Mouse (Mus musculus): ENCODE measurements around the gene Pbld1.
A peak's percentile ranks its signal among the peaks of the same experiment; 100 is the strongest.
"Not testable (repeated sequence)": the region's sequence is repeated elsewhere in the genome, so short reads cannot be mapped to it uniquely, and the experiment has no call there.

The Pbld1 gene

DNA sequence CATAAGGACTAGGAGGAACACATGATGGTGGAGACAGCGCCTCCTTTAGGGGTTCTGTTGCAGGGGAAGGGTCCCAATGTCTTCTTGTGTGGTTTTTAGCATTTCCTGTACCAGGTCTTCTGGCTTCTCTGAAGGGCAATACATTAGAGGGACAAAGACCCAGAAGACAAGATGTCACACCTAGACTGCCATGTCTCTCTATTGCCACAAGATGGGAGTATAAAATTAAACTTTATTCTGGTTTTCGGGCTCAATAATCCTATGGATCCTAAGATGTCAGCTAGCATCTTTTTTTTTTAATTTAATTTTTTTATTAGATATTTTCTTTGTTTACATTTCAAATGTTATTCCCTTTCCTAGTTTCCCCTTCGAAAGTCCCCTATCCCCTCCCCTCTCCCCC is 16.8 kb upstream of the Pbld1 start:
- no peak for DNase-seq

DNA sequence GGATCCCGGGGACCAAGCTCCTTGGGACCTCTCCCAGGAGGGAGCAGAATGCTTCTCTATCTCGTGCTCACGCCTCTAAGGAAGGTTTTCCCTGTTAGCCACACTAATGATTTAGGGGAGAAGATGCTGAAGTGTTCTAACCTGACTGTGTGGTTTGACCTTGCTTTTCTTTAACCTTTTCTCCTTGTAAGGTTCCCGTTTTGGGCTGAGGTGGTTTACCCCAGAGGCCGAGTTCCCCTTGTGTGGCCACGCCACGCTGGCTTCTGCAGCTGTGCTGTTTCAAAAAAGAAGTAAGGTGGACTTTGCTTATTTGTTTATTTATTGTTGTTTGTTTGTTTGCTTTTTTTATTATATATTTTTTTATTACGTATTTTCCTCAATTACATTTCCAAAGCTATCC is 12.2 kb upstream of the Pbld1 start:
- DNase-seq = no peak

- DNase-seq = no peak
These were observed 10.9 kb upstream of the Pbld1 start for GRCm38 (mm10) chr10:63049106-63049505.

- no peak for DNase-seq
These were observed 8.7 kb upstream of the Pbld1 start for GRCm38 (mm10) chr10:63051267-63051666.

GRCm38 (mm10) chr10:63052011-63052410 is 8.0 kb upstream of the Pbld1 start:
- DNase-seq = no peak

DNA sequence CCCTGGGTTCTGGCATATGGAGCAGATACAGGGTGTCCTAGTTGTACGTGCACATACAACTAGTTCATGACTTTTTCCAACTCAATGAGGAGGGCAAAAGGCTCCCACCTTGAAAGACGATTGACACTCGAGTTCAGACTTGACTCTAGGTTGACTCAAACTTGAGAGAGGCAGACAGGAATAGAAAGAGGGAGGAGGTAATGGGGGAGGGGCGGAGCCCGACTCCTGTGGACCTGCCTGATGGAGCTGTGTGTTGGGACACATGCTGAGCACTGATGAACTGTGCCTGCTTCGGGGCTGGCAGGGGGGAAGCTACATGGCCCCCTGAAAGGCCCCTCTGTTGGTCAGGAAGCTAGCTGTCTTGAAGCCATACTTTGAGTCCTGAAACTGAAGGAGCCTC is 7.0 kb upstream of the Pbld1 start:
- no peak for DNase-seq

DNA sequence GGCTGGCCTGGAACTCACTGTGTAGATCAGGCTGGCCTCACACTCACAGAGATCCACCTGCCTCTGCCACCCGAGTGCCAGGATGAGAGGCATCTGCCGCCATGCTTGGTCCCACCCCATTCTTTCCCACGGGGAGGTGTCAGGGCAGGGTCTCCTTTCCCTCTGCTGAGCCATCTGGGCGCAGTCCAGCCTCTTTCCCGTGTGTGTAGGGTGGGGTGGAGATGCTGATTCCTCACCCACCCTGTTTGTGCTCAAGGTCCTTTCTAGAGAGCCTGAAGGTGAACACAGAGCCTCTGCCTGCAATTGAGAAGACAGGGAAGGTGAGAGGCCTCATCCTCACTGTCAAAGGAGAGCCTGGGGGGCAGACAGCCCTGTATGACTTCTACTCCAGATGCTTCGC is 5.9 kb upstream of the Pbld1 start:
- DNase-seq = not testable (repeated sequence)

DNA sequence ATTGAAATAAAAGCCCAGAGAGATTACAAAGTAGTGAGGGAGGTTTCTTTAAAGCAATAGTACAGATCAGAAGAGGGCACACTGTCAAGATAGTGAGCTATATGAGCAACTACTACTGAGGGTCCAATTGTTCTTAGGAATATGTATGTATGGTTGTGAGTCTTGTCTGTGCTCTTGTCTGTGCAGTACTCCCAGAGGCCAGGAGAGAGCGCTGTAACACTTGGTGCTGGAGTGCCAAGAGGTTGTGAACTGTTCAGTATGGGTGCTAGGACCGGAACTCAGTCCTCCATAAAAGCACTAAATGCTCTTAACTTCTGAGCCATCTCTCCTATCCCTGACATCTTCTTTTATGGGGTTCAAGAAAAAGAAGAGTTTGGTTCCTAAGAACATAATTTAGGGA is 5.4 kb upstream of the Pbld1 start:
- DNase-seq = no peak

DNA sequence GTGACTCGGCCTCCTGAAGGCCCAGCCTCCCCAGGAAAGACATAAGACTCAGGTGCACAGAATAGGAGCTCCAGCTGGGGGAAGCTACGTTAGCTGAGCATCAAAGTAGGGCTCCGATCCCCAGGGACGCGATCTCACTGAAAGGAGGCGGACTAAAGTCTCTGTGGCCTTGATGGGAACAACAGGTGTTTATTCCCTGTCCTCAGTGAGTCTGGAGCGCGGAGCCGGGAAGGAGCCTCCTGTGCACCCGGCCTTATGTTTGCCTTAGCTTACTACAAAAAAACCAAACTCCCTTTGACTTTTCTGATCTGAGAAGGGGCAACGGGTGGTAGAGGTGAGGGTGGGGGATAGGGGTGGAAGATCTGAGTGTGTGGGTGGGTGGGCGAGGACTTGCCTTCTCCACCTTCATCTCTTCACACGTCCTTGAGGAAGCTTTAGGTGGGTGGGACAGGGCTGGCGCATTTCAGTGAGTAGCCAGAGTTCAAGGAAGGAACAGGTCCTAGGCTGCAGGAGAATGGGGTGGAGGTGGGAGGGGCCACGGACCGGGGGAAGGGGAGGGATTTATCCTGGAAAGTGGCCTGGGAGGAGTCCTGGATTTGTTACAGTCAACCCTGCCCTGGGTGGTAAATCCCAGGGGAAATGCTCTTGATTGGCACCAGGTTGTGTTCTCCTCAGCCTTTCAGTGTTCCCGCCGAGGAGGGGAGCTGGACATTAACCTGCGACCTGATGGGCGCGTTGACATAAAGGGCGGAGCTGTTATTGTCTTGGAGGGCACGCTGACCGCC is 2.8 kb upstream of the Pbld1 start:
- no peak for DNase-seq

DNA sequence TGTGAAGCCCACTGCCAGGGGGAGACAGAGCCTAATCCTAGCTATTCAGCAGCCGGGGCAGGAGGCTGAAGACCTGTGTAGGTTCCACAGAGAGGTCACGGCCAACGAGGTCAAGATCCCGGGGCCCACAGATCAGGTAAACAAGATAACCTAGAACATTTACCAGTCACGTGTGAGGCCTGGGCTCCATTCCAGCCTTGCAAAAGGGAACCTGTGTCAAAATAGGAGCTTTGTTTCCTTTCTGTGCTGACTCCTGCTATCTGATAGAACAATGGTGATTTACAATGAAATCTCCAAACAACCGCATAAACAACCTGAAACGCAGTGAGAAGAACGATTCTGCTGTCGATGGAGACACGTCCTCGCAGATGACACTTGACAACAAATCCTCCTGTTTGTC is 444 bp downstream of the Pbld1 start:
- DNase-seq = no peak

- no peak for DNase-seq
These were observed 1.3 kb downstream of the Pbld1 start for GRCm38 (mm10) chr10:63061266-63061665.

GRCm38 (mm10) chr10:63062696-63063095 is 2.7 kb downstream of the Pbld1 start:
- DNase-seq = no peak

GRCm38 (mm10) chr10:63063365-63063764 is 3.4 kb downstream of the Pbld1 start:
- DNase-seq = no peak

GRCm38 (mm10) chr10:63064516-63064915 is 4.6 kb downstream of the Pbld1 start:
- DNase-seq = no peak

DNA sequence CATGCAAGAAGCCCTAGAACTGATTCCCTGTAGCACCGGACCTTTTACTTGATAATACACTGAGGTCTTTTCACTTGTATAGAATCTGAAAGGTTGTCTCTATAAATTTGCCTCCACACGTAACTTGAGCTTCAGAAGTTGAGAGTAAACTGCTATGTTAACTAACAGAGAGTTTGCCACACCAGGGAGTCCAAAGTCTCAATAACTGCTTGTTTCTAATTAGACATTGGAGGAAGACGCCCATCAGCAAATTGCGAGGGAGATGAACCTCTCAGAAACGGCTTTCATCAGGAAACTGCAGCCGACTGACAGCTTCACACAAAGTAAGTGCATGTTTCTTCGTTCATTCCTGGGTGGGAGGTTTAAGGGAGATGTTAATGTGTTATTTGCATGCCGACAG is 5.6 kb downstream of the Pbld1 start:
- DNase-seq = no peak

- DNase-seq = peak; percentile 91 to 93
These were observed 6.0 kb downstream of the Pbld1 start for GRCm38 (mm10) chr10:63065988-63066387.

DNA sequence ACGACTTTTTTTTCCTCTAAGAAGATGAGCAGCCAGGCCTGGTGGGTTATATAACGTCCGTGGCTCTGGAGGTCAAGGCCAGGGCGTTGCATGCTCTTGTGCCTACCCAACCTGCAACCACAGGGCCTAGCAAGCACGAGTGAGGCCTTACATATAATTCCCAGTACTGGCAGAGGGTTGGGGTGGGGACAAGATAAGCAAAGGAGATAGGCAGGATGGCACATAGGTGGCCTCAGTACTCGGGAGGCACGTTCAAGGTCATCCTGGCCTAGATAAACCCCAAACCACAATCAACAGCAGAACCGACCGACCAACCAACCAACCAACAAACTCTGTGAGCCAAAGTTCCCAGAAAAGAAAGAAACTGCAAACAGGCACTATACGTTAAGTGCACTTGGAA is 26.3 kb downstream of the Pbld1 start:
- DNase-seq = no peak

DNA sequence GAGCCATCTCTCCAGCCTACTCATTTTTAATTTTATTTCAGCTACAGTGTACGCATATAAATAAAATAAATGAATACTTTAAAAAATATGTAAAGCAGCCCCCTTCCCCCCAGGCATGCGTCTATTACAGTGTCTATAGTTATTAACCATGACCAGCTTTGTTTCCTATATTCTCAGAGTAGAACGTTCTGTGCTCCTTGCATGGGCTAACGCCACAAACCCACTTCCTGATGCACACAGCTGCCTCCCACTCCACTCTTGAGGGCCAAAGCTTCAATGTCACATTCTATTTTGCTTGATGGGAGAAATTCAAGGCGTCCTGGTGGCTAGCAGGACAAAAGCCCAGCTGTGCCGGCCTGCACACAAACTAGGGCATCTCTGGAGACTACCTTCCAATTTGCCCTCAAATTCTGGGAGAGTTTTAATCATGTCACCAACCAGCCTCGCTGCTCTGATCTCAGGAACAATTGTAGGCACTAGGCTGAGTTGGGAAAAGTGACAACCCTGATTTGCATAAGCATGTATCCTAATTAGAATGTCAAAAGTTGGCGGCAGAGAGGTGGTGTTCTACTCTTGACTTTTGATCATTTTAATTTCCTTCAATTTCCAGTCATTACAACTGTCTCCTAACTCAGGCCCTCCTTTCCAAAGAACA is 29.3 kb downstream of the Pbld1 start:
- DNase-seq = no peak

DNA sequence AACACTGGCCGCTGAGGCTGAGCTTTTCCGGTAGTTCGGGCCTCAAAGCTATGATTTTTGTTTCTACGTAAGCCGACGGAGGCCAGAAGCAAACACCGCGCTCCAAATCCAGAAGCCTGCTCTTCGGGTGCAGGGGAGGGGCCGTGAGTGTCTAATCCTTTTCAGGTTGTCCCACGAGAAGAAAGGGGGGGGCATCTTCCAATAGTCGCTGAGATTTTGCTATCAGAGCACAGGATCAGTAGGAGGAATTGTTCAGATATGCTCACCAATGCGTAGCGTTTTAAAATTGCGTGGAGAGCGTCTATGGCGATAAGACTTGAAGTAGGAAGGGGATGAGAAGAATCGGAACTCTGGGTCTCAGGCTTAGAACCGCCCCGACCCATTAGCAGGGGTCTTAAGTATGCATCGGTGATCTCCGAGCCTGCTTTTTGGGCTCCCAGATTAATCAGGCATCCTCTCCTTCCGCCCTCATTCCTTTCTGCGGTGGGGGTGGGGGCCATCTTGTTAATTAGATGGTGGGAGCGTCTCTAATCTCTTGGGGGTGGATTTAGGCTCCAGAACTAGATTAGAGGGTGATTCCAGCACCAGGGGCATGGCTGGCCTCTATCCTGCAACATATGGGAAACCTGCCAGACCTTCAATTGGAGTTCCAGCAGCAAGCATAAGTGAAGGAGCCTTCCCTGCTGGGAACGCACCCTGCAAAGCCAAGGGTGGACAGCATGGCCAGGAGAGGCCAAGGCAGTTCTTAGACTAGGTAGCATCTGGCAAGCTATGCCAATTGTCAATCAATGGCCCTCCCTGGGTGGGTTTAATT is 30.0 kb downstream of the Pbld1 start:
- peak; percentile 74 to 75 for DNase-seq

GRCm38 (mm10) chr10:63091915-63092314 is 32.0 kb downstream of the Pbld1 start:
- no peak for DNase-seq

DNA sequence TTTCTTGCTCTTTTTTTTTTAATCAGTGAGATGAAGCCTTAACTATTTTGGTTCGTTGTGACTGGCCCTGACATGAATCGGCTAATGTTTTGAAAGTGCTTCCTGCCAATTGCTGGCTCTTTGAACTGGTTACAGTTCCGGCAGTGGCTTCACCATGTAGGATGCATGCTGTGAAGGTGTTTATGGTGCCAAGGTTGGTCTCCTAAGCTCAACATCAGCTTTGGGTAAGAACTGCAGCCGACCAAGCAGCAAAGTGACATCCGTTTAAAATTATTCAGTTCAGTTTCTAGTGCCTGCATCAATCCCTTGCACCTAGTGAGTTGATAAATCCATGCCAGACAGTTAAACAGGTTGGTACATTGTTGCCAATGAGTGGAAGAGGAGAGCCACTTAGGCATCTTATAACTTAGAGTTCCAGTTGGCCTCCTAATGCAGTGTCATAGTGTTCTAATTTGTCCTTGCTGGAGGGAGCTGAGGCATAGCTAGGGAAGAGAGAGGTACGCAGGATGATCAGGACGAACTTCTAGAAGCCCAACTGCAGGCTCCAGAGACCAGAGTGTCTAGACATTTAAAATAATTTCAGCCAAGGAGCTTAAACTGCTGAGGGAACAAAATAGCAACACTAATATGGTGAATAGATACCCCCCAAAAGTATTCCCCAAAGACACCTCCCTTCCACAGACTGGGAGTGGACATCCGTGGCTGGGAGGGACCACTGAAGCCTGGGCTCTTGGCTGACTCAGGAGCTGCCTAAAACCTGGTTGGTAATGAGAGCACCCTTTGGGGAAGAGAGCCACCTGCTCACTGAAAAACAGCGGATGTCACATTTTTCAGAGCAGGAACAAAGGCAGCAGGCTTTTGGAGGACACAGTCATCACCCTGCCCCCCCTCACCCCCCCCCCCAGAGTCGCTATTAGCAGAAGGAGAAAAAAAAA is 32.9 kb downstream of the Pbld1 start:
- peak; percentile 50 to 51 for DNase-seq

- DNase-seq = no peak
These were observed 36.8 kb downstream of the Pbld1 start for GRCm38 (mm10) chr10:63096757-63097156.

DNA sequence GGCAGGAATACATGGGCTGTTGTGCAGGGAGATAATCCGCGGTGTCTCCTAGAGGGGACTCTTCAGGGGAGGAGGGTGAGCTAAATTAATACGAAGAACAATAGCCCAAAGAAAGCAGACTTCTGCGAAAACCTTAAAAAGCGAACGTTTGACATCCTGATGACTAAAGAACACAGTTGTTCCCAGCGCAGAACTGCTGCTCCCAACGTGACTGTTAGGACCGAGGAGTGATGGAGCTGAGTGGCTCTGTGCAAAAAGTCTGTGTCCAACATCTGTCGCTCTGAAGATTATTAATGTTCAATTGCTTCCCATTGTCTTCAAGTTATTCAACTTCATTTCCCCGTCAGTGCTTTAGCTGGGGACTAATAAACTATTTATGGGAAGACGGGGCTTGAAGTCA is 38.2 kb downstream of the Pbld1 start:
- no peak for DNase-seq
